Mouse (Mus musculus) megakaryocyte progenitor cell, adult 5-6 weeks (primary cell): ENCODE measurements around the gene Wrap73. TPM values are rescaled to one million over a fixed set of nuclear protein-coding genes. Genes with fewer than 3 reads are reported as not detected.

ENCODE experiments used
- total RNA-seq, 2 experiments: library from RNA; stranded (forward) in 1 of 2; stranded (reverse) in 1 of 2; fragments of 157-497, 149-512 nt in 1 of 2; fragments of 200-1000 nt in 1 of 2; gene quantifications; 2 replicates each; pipeline versions ENCODE4 v1.2.3 to v1.2.4; 2015 to 2017

Gene Wrap73
- total RNA-seq, 2 experiments from 2014 or later: 9.1 to 11.9 TPM

Other genes with a start within 250 kb of the Wrap73 start
- gene A430005L14Rik, start 185.1 kb upstream of the Wrap73 start, total RNA-seq (2015): 50.8 and 61.9 TPM in 2 replicates
- gene A430005L14Rik, start 185.1 kb upstream of the Wrap73 start, total RNA-seq (2017): 48.3 and 55.0 TPM in 2 replicates
- 8.6 and 11.4 TPM in 2 replicates for gene Dffb, start 167.2 kb upstream of the Wrap73 start, total RNA-seq (2015)
- gene Dffb, start 167.2 kb upstream of the Wrap73 start, total RNA-seq (2017): 13.7 and 14.1 TPM in 2 replicates
- 7.0 and 7.4 TPM in 2 replicates for gene Cep104, start 167.2 kb upstream of the Wrap73 start, total RNA-seq (2015)
- 4.7 and 5.6 TPM in 2 replicates for gene Cep104, start 167.2 kb upstream of the Wrap73 start, total RNA-seq (2017)
- gene Lrrc47, start 130.6 kb upstream of the Wrap73 start, total RNA-seq (2015): 11.1 and 11.3 TPM in 2 replicates
- 25.5 and 49.3 TPM in 2 replicates for gene Lrrc47, start 130.6 kb upstream of the Wrap73 start, total RNA-seq (2017)
- gene Smim1, start 116.1 kb upstream of the Wrap73 start, total RNA-seq (2015): 8.2 and 13.6 TPM in 2 replicates
- gene Smim1, start 116.1 kb upstream of the Wrap73 start, total RNA-seq (2017): 2.6 and 4.6 TPM in 2 replicates
- not detected in 2 replicates for gene Ccdc27, start 99.7 kb upstream of the Wrap73 start, total RNA-seq (2015)
- not detected in 2 replicates for gene Ccdc27, start 99.7 kb upstream of the Wrap73 start, total RNA-seq (2017)
- gene Trp73, start 2.2 kb upstream of the Wrap73 start, total RNA-seq (2015): not detected in 2 replicates
- gene Trp73, start 2.2 kb upstream of the Wrap73 start, total RNA-seq (2017): not detected in 2 replicates
- gene Tprgl, start 18.3 kb downstream of the Wrap73 start, total RNA-seq (2015): 41.9 and 43.8 TPM in 2 replicates
- 22.9 and 32.9 TPM in 2 replicates for gene Tprgl, start 18.3 kb downstream of the Wrap73 start, total RNA-seq (2017)
- not detected in 2 replicates for gene Megf6, start 28.4 kb downstream of the Wrap73 start, total RNA-seq (2015)
- 0.12 and 0.17 TPM in 2 replicates for gene Megf6, start 28.4 kb downstream of the Wrap73 start, total RNA-seq (2017)
- not detected in 2 replicates for gene Arhgef16, start 159.3 kb downstream of the Wrap73 start, total RNA-seq (2015)
- not detected in 2 replicates for gene Arhgef16, start 159.3 kb downstream of the Wrap73 start, total RNA-seq (2017)
- gene B230104I21Rik, start 193.8 kb downstream of the Wrap73 start, total RNA-seq (2015): not detected in 2 replicates
- not detected in 2 replicates for gene B230104I21Rik, start 193.8 kb downstream of the Wrap73 start, total RNA-seq (2017)